Mouse (Mus musculus) CD4-positive helper T cell, adult 2 months (primary cell): Measurements from ENCODE around the gene Uhrf1bp1.
"Not testable (repeated sequence)": the region's sequence is repeated elsewhere in the genome, so short reads cannot be mapped to it uniquely, and the experiment has no call there.

ENCODE experiments used
- DNase-seq: peaks from one replicate; pipeline ENCODE4 v3.0.0-alpha.2; 2012; ENCODE audit warnings: low read depth, missing footprints, low spot score

Gene Uhrf1bp1

GRCm38 (mm10) chr17:27856265-27856797 is at the start of gene Uhrf1bp1:
Gene Uhrf1bp1, plus strand, starts transcription at chr17:27856441.
- DNase-seq, result peak; percentile 88

GRCm38 (mm10) chr17:27807542-27808078 is 48.6 kb upstream of the Uhrf1bp1 start:
- no peak for DNase-seq

GRCm38 (mm10) chr17:27810569-27811331 is 45.5 kb upstream of the Uhrf1bp1 start:
- no peak for DNase-seq

GRCm38 (mm10) chr17:27811980-27812379 is 44.3 kb upstream of the Uhrf1bp1 start:
- DNase-seq, result no peak

- peak; percentile 66 for DNase-seq
Observed at GRCm38 (mm10) chr17:27814606-27815005, 41.6 kb upstream of the Uhrf1bp1 start.

GRCm38 (mm10) chr17:27819011-27819410 is 37.2 kb upstream of the Uhrf1bp1 start:
- peak; percentile 28 for DNase-seq

- DNase-seq, result no peak
Observed at GRCm38 (mm10) chr17:27819521-27819970, 36.7 kb upstream of the Uhrf1bp1 start.

- no peak for DNase-seq
Observed at GRCm38 (mm10) chr17:27819971-27820567, 36.2 kb upstream of the Uhrf1bp1 start.

- peak; percentile 99 for DNase-seq
Observed at GRCm38 (mm10) chr17:27820568-27821406, 35.5 kb upstream of the Uhrf1bp1 start, which contains the start of gene D17Wsu92e. Gene D17Wsu92e, minus strand, starts transcription at chr17:27820648.

- peak; percentile 82 for DNase-seq
Observed at GRCm38 (mm10) chr17:27821407-27822338, 34.6 kb upstream of the Uhrf1bp1 start.

GRCm38 (mm10) chr17:27823142-27823905 is 32.9 kb upstream of the Uhrf1bp1 start:
- no peak for DNase-seq

GRCm38 (mm10) chr17:27824941-27825340 is 31.3 kb upstream of the Uhrf1bp1 start:
- DNase-seq, result peak; percentile 41

GRCm38 (mm10) chr17:27825539-27825938 is 30.7 kb upstream of the Uhrf1bp1 start:
- peak; percentile 74 for DNase-seq

GRCm38 (mm10) chr17:27825984-27826905 is 30.0 kb upstream of the Uhrf1bp1 start:
- peak; percentile 97 for DNase-seq

- peak; percentile 81 for DNase-seq
Observed at GRCm38 (mm10) chr17:27826908-27827383, 29.3 kb upstream of the Uhrf1bp1 start.

GRCm38 (mm10) chr17:27827511-27827910 is 28.7 kb upstream of the Uhrf1bp1 start:
- no peak for DNase-seq

- peak; percentile 44 for DNase-seq
Observed at GRCm38 (mm10) chr17:27830411-27830810, 25.8 kb upstream of the Uhrf1bp1 start.

GRCm38 (mm10) chr17:27837850-27838249 is 18.4 kb upstream of the Uhrf1bp1 start, which contains the start of gene Snrpc:
Gene Snrpc, plus strand, starts transcription at chr17:27838150.
- not testable (repeated sequence) for DNase-seq
